In genomic region chr11:95448346-95448745, GRCm38 (mm10) we compare ENCODE assay signal across 16 mouse cellular contexts.
"Had no signal": no experiment of that assay in that cellular context is flagged by ENCODE, and none has a peak within 500 bp of the region (broad histone marks: within the 10 kb centered on the region; RNA-seq: fewer than 3 reads in every experiment).

No protein-coding gene starts in this region.

- H3K4me2 ChIP-seq: liver, embryonic 13.5 days; midbrain, embryonic 11.5 days had no signal

- DNase-seq: kidney, adult 18-20 months; kidney, adult 9 months; kidney, postnatal 14 days; kidney, postnatal 4 days; layer of hippocampus, adult 9-11 months; liver, embryonic 13.5 days; lung, adult 2 months; lung, postnatal 14 days; lung, postnatal 4 days; midbrain, embryonic 14.5 days; thymus, adult 2 months; thymus, postnatal 25 days had no signal

- ATAC-seq: intestine, embryonic 16.5 days had no signal

- H3K4me3 ChIP-seq: left cerebral cortex, adult 2 months; liver, embryonic 13.5 days had no signal

- H3K27ac ChIP-seq: left cerebral cortex, adult 2 months; liver, embryonic 13.5 days; stomach, postnatal 0 days had no signal

- H3K4me1 ChIP-seq: liver, embryonic 13.5 days had no signal

- H3K27me3 ChIP-seq: liver, embryonic 13.5 days had no signal

- H3K9me3 ChIP-seq: liver, embryonic 13.5 days had no signal

- H3K9ac ChIP-seq: liver, embryonic 13.5 days had no signal
